Mouse (Mus musculus) left cerebral cortex, adult 2 months (tissue): Measurements from ENCODE around the gene Dab1. TPM values are rescaled to one million over a fixed set of nuclear protein-coding genes. Genes with fewer than 3 reads are reported as not detected.
A peak's percentile ranks its signal among the peaks of the same experiment; 100 is the strongest.

Experiments used
- DNase-seq, 2 experiments: peaks; one replicate each; pipeline ENCODE4 v3.0.0; 2021 to 2022; ENCODE audit warnings: low spot score in 2 of 2, mixed read lengths in 1 of 2; ENCODE audit errors: extremely low spot score in 1 of 2
- H3K27ac ChIP-seq: fragments of 200-600 bp; 2 replicates; pipeline ENCODE4 v1.8.1; 2022
- H3K4me3 ChIP-seq: fragments of 200-600 bp; 2 replicates; pipeline ENCODE4 v1.8.1; 2022
- CTCF ChIP-seq: fragments of 200-600 bp; IDR thresholded peaks from 2 replicates; pipeline ENCODE4 v1.8.1; 2022; ENCODE audit warnings: antibody characterized with exemption, mild to moderate bottlenecking, moderate library complexity
- intact Hi-C: fragments of 180-260 bp; cut with DNase I; formaldehyde crosslinking; loops from one replicate; pipeline ENCODE4 v1.15.1; 2025
- total RNA-seq, 2 experiments: library from RNA; stranded (reverse); gene quantifications; 2 replicates each; pipeline ENCODE4 v1.2.3; 2021

Gene Dab1
- total RNA-seq, 2 experiments from 2014 or later: 121 to 131 TPM

DNA sequence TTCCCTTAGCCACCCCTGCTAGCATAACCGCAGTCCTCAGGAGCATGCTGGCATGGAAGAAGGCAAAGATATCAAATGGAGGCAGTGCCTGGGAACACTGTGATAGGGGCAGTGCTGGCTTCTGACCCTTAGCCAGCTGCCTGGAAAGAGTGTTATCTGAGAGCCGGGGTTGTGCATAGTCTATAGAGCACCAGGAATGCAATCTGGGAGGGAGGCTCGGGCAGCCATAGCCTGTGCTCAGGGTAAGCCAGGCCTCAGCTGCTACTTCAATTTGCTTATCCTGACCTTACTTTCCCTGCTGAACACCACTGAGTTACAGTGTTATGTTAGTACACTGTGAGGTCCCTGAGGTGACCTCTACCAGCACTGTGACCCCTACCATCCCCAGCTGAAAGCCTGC lies 448.6 kb downstream of the Dab1 start:
- H3K27ac ChIP-seq: no peak overlapping the region
- no peak for TF ChIP-seq CTCF
- no peak overlapping the region for H3K4me3 ChIP-seq
- DNase-seq: no peak
- intact Hi-C loops: no loop called here

DNA sequence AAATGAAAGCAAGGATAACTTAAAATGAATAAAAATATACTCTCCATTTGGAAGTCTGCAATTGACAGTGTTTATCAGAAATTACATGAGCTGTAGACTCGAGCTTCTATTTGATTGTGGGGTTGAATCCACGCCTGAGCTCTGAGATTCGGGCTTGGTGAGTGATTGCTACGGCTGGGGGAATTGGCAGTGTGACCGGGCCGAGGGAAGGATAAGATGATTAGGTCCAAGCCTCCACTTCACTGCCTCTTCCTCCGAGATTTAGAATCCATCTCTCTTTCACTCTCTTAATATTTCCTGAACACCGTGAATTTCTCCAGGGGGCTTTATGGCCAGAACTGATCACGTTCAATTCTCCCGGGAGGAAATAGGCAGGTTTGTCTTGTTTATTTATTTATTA lies 452.1 kb downstream of the Dab1 start:
- no peak overlapping the region for H3K4me3 ChIP-seq
- no peak for DNase-seq
- TF ChIP-seq CTCF: no peak
- no peak overlapping the region for H3K27ac ChIP-seq
- intact Hi-C loops: no loop called here

DNA sequence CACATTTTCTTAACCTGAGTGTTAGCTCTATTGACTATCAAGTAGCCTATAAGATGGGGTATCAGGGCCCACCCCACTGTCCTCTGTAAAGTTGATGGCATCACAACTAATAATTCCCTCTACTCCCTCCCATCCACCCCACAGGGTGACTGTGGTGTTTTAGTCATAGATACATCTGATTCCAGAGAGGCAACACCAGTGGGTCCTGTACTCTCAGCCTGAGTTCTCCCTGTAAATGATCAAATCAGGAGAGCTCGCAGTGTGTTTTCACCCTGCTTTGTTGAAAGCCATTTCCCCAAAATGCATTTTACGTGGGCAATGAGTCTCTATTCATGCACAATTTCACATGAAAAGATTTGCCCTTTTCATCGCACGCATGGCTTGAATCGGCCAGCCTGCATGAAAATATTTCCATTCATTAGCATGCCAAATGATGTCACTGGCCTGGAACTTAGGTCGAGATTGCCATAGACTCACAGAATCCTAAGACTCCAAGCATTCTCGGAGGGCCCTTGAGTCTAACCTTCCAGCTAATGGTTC lies 454.8 kb downstream of the Dab1 start:
- Histone ChIP-seq H3K27ac (no peak overlapping the region), H3K4me3 (no peak overlapping the region)
- intact Hi-C loops: no loop called here
- no peak for DNase-seq
- TF ChIP-seq CTCF: no peak

DNA sequence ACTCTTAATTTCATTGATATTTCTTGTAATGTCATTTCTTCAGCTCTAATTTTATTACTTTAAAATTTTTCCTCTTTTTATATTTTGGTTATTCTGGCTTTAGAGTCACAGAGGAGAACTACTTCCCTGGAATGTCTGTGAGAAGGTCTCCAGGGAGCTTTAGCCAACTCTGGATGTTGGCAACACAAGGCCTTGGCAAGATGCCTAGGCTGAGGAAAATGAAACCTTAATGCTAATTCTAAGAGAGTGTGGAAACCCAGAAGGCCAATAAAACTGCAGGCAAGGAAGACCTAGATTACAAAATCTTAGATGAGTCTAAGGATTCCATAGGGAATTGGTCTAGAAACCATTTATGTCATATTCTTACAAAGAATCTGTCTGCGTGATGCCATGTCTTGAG lies 458.6 kb downstream of the Dab1 start:
- Histone ChIP-seq H3K4me3 (no peak overlapping the region), H3K27ac (no peak overlapping the region)
- TF ChIP-seq CTCF: no peak
- intact Hi-C loops: no loop called here
- DNase-seq: peak in 1 of 2 experiments; percentile 18

DNA sequence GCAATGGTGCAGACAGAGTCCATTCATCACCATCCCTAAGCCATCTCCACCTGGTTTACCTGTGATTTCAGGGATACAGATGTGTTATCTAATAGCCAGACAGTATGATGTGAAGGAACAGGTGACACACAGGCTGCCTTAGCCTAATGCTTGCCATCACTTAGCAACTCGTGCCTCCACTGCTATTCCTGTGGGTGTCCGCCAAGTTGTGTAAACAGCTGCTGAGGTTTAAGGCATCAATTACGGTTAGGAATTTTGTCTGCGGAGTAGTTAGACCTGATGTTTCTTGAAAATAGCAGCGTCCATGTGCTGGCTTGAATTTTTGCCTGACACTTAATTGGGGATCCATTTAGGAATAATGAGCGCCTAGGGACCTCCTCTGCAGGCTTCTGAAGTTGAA lies 487.1 kb downstream of the Dab1 start:
- H3K4me3 ChIP-seq: no peak overlapping the region
- intact Hi-C loops: no loop called here
- no peak overlapping the region for H3K27ac ChIP-seq
- no peak for TF ChIP-seq CTCF
- DNase-seq: no peak

- no peak overlapping the region for H3K27ac ChIP-seq
- no peak for DNase-seq
- intact Hi-C loops: loop anchor here (10.0 kb wide), 1 partner anchor 783 kb away; no protein-coding TSS in a partner anchor
These were observed 492.5 kb downstream of the Dab1 start for GRCm38 (mm10) chr4:104111614-104112013.

DNA sequence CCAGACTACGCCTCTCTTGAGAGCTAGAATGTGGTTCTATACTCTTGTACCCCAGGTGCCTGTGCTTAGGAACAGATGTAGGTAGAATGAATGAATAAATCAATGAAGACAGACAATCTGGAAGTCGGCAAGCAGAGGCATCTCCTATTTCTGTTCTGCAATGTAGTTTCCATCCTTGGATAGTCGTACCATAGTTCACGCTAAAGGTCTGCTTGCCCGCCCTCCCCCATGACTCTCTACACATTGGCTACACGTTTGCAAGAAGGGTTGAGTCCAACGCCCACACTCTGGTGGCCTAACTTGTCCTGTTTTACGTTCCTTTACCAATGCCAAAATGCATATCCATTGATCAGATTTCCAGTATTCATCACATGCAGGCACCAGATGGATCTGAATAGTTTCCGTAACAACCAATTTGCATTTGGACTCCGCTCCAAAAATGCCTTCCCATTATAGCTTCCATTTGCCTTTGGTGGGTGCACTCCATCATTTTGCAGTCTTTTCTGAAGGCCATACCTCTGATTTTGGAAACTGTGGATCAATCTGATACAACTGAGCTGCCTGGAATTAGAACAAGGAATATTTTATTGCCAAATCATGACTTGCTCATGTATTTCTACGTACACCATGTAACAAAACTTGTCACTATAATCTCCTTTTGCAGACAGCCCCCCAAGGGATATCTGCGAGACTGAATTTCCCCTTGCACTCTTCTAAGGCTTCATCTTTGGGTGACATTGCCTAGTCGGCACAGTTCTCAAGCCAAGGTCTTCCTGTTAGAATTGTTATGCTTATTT lies 494.2 kb downstream of the Dab1 start:
- intact Hi-C loops: loop anchor here (10.0 kb wide), 1 partner anchor 781 kb away; no protein-coding TSS in a partner anchor
- DNase-seq: no peak
- TF ChIP-seq CTCF: no peak
- H3K27ac ChIP-seq: no peak overlapping the region; the same call in 1 of the 2 replicates
- H3K4me3 ChIP-seq: no peak overlapping the region

More at GRCm38 (mm10) chr4:104111614-104112013, 492.5 kb downstream of the Dab1 start:
- no peak for TF ChIP-seq CTCF
- no peak overlapping the region for H3K4me3 ChIP-seq

- no peak for TF ChIP-seq CTCF
- DNase-seq: no peak
- intact Hi-C loops: loop anchor here (10.0 kb wide), 1 partner anchor 781 kb away; no protein-coding TSS in a partner anchor
- Histone ChIP-seq H3K4me3 (no peak overlapping the region), H3K27ac (no peak overlapping the region; the same call in 1 of the 2 replicates)
These were observed 494.8 kb downstream of the Dab1 start for GRCm38 (mm10) chr4:104114006-104114361.

DNA sequence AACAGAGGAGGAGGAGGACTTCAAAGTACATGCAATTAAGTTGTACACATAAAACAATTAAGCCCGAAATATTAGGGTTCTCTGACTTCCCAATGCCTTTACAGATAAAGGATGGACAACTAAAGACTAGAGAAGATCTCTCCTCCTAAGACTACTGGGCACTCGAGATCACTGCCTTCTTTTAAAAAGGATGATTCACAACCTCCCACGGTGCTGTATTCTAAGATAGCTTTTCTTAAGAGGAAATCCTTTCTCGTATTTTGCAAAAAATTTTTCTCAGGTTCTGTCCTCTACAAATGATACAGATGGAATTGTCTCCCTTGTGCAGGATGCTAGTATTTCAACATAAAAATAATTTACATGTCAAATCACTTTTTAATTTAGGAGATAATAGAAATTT lies 500.9 kb downstream of the Dab1 start:
- Histone ChIP-seq H3K4me3 (no peak overlapping the region), H3K27ac (no peak overlapping the region)
- no peak for DNase-seq
- intact Hi-C loops: loop anchor here (5.0 to 10.0 kb wide), 3 partner anchors 57 to 245 kb away; no protein-coding TSS in a partner anchor
- TF ChIP-seq CTCF: no peak; the same call in 1 of the 2 replicates

- no peak for DNase-seq
- peak overlapping the region; percentile 20; the same call in 1 of the 2 replicates for H3K27ac ChIP-seq
- intact Hi-C loops: loop anchor here (5.0 to 10.0 kb wide), 3 partner anchors 55 to 243 kb away; no protein-coding TSS in a partner anchor
- H3K4me3 ChIP-seq: no peak overlapping the region
- TF ChIP-seq CTCF: no peak
These were observed 502.8 kb downstream of the Dab1 start for GRCm38 (mm10) chr4:104121959-104122358.

DNA sequence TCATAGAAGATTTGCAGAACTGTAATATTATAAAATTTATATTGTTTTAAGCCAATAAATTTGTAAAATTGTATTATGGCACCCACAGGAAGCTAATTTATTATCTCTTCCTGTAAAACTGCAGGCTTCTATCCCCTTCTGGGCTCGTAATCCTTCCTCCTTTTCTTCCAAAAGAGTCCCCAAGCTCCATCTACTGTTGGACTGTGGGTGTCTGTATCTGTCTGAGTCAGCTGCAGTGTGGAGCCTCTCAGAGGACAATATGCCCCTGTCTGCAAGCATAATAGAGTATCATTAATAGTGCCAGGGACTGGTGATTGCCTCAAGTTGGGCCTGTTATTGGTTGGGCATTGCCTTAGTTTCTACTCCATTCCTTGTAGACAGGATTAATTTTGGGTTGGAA lies 503.2 kb downstream of the Dab1 start:
- no peak overlapping the region for H3K4me3 ChIP-seq
- DNase-seq: no peak
- intact Hi-C loops: loop anchor here (5.0 to 10.0 kb wide), 3 partner anchors 55 to 242 kb away; no protein-coding TSS in a partner anchor
- peak; percentile 28 for TF ChIP-seq CTCF
- H3K27ac ChIP-seq: peak overlapping the region; percentile 20; the same call in 1 of the 2 replicates

- Histone ChIP-seq H3K4me3 (no peak overlapping the region), H3K27ac (no peak overlapping the region)
- TF ChIP-seq CTCF: no peak
- DNase-seq: no peak
- intact Hi-C loops: no loop called here
These were observed 534.5 kb downstream of the Dab1 start for GRCm38 (mm10) chr4:104153637-104154036.
